Mouse (Mus musculus) liver, embryonic 15.5 days (tissue): ENCODE results near the gene Spata45. TPM values are rescaled to one million over a fixed set of nuclear protein-coding genes. Genes with fewer than 3 reads are reported as not detected.

Experiments
- ATAC-seq: fragments of 200-750 bp; cut with Nextera tagmentation; 2 replicates; pipeline ENCODE4 v1.8.0; 2017; ENCODE audit warnings: moderate number of reproducible peaks, mild to moderate bottlenecking, moderate library complexity; ENCODE audit not compliant: insufficient read depth
- H3K27ac ChIP-seq: fragments of 300-500 bp; sonication (generic); replicated peaks from 2 replicates; pipeline ENCODE4 v1.5.1; 2015; ENCODE audit warnings: mild to moderate bottlenecking, inconsistent platforms
- H3K27me3 ChIP-seq: fragments of 300-500 bp; sonication (generic); 2 replicates; pipeline ENCODE4 v1.6.1; 2015; ENCODE audit warnings: mild to moderate bottlenecking, inconsistent platforms
- H3K36me3 ChIP-seq: fragments of 300-500 bp; sonication (generic); replicated peaks from 2 replicates; pipeline ENCODE4 v1.6.1; 2015; ENCODE audit warnings: moderate library complexity, mild to moderate bottlenecking, inconsistent platforms
- H3K4me1 ChIP-seq: fragments of 300-500 bp; sonication (generic); replicated peaks from 2 replicates; pipeline ENCODE4 v1.6.1; 2015; ENCODE audit warnings: inconsistent platforms
- H3K4me2 ChIP-seq: fragments of 300-500 bp; sonication (generic); 2 replicates; pipeline ENCODE4 v1.6.1; 2015; ENCODE audit warnings: moderate library complexity, mild to moderate bottlenecking, inconsistent platforms
- H3K4me3 ChIP-seq: fragments of 300-500 bp; sonication (generic); replicated peaks from 2 replicates; pipeline ENCODE4 v1.5.1; 2015; ENCODE audit warnings: mild to moderate bottlenecking, inconsistent platforms
- H3K9ac ChIP-seq: fragments of 300-500 bp; sonication (generic); 2 replicates; pipeline ENCODE4 v1.6.1; 2015; ENCODE audit warnings: moderate library complexity, mild to moderate bottlenecking, inconsistent platforms
- H3K9me3 ChIP-seq: fragments of 300-500 bp; sonication (generic); replicated peaks from 2 replicates; pipeline ENCODE4 v1.6.1; 2016; ENCODE audit warnings: inconsistent platforms
- WGBS: fragments of 180-500 bp; shearing (Covaris S2); methylation state at CpG from one replicate; pipeline ENCODE4 v1.1.7; 2015; ENCODE audit warnings: mixed read lengths; ENCODE audit not compliant: insufficient replicate concordance; 5-methylcytosine and 5-hydroxymethylcytosine counted together
- polyA plus RNA-seq: library from polyadenylated mRNA; unstranded; fragments of >200 nt; fragmentation: Nextera tagmentation; extraction: Ambion mirVana; gene quantifications from 2 replicates; pipeline ENCODE4 v1.2.1, GENCODE M21; 2015

The Spata45 gene
- polyA plus RNA-seq, 1 experiment from 2014 or later: not detected

DNA sequence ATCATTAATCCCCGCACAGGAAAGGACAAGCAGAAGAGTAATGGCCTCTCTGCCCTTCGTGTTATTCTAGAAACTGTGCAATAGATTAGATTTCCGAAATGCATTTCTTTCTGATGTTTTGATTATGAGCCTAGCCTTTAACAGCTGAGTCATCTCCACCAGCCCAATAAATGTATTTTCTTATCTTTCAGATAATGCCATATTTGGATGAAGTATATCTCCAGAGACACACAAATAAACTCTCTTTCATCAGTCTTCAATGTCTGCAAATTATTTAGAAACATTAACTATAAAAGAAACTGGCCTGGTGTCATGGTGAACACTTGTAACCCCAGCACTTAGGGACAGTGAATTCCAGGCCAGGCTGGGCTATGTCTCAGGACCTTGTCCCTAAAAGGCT, 6.2 kb downstream of the Spata45 start:
- Histone ChIP-seq H3K4me2 (no peak overlapping the region), H3K27me3 (no peaks in the 10 kb centered on the region), H3K9ac (no peak overlapping the region), H3K27ac (no peak overlapping the region), H3K4me1 (peaks cover 32% of the 10 kb centered on the region), H3K36me3 (no peaks in the 10 kb centered on the region), H3K9me3 (no peaks in the 10 kb centered on the region), H3K4me3 (no peak overlapping the region)
- no peak for ATAC-seq
- 38% methylated on average over 3 of the region's 3 CpGs for WGBS

DNA sequence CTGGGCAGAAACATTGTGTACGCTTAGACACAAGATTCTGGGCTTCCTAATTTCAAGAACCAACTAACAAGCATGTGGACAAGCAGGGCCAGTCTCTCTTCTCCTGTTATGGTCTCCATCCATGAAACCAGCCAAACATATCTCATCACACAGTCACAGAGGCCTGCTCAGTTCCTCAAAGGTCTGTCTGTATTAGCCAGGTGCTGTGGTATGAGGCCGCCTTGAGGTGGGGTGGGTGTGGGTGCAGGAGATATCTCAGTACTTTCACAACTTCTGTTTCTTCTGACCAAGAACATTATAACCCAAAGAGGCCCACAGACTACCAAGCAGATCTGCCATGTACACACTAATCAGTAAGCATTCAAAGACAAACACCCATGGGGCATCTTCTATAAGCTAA, 8.8 kb downstream of the Spata45 start:
- H3K27ac ChIP-seq: peak overlapping the region; percentile 38; the same call in 1 of the 2 replicates
- ATAC-seq: peak; percentile 76
- WGBS: 44% methylated on average over 2 of the region's 2 CpGs

DNA sequence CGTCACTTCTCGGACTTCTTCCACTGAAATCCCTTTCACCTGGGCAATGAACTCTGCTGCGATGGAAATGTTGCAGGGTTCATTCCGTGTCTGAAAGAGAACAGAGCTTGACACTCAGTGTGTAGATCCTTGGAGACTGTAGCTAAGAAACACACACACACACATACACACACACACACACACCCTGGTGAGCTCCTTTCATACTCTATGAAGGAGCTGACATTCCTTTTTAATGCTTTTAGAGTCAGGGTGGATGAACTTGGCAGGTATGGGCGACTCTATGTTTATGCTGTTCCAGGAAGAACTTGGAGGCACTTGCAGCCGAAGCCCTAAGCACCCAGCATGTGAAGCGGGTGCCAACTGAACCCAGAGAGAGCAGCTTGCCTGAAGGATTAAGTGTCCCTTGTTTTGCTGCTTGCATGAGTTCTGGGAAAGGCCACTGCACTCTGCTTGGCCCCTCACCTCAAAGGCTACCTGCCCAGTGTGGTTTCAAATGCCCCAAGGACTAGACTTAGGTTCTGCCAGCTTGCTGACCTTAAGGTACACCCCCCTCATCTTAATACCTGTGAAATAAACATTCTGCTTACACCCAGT, 9.9 kb downstream of the Spata45 start:
- Histone ChIP-seq H3K4me1 (peaks cover 32% of the 10 kb centered on the region), H3K27ac (no peak overlapping the region), H3K27me3 (no peaks in the 10 kb centered on the region), H3K4me2 (no peak overlapping the region), H3K9me3 (no peaks in the 10 kb centered on the region), H3K36me3 (no peaks in the 10 kb centered on the region), H3K9ac (no peak overlapping the region), H3K4me3 (no peak overlapping the region)
- no peak for ATAC-seq
- WGBS: 71% methylated on average over 7 of the region's 7 CpGs

More for the DNA sequence above, 8.8 kb downstream of the Spata45 start:
- Histone ChIP-seq H3K36me3 (no peaks in the 10 kb centered on the region), H3K4me1 (peaks cover 32% of the 10 kb centered on the region), H3K4me2 (no peak overlapping the region), H3K27me3 (no peaks in the 10 kb centered on the region), H3K4me3 (no peak overlapping the region), H3K9ac (no peak overlapping the region), H3K9me3 (no peaks in the 10 kb centered on the region)

DNA sequence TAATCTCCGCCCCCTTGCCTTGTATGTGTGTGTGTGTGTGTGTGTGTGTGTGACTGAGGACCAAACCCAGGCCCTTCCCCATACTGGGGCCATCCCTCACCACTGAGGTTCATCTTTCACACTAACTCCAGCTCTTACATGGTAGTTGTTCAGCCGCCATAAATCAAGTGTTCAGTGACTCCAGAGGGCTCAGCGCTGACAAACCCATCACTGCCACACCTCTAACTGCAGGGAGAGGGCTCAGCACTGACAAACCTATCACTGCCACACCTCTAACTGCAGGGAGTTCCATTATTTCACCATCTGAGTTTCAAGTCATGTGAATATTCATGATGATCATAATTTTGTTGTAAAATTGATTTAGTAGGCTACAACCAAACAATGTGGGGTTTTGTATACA, 17.1 kb downstream of the Spata45 start:
- H3K36me3 ChIP-seq: no peaks in the 10 kb centered on the region
- ATAC-seq: no peak
- H3K27me3 ChIP-seq: no peaks in the 10 kb centered on the region
- peaks cover 17% of the 10 kb centered on the region for H3K4me1 ChIP-seq
- no peak overlapping the region for H3K9ac ChIP-seq
- H3K4me3 ChIP-seq: no peak overlapping the region
- H3K27ac ChIP-seq: no peak overlapping the region
- no peaks in the 10 kb centered on the region for H3K9me3 ChIP-seq
- 65% methylated on average over 3 of the region's 3 CpGs for WGBS
- no peak overlapping the region for H3K4me2 ChIP-seq

DNA sequence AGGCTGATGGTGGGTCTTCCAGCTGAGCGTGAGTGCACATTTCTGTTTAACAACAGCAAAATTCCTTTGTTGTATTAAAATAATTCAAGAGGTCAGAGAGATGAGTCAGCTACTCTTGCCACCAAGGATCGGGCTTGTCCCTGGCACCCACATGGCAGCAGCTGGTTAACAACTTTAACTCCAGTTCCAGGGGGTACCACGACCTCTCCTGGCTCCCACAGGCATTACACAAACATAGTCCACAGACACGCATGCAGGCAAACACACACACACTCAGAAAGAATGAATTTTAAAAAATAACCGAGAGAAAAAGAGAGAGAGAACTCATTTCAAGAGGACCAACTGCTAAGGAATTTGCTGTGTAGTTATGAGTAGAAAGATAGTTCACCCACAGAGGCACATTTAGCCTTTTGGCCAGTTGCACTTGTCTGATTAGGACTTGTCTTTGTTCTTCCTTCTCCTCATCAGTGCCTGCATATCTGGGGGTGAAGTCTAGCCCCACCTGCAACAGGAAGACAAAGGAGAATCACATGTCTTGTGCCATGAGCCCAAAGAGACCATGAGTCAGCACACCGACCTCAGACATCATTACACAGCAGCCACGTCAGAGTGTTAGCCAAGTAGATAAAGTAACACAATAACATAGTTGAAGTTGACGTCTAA, 18.6 kb downstream of the Spata45 start:
- peak; percentile 84 for ATAC-seq
- Histone ChIP-seq H3K9ac (no peak overlapping the region), H3K27ac (peak overlapping the region; percentile 57)

DNA sequence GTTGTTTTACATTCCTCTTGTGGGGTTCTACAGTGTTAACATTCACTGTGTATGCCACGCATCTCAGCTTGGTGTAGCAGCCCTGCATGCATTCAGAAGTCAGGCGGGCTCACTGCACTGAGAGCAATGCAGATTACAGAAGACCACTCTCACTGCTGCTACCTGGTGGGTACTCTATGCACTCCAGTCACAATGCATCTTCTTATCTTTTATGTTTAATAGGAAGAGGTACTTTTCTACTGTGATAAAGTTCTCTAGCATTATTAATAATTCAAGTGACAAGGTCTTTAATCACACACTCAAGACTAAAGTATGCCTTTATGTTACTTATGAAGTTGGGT, 19.1 kb downstream of the Spata45 start:
- no peaks in the 10 kb centered on the region for H3K27me3 ChIP-seq
- WGBS: 37% methylated on average over 2 of the region's 2 CpGs

More for the DNA sequence above, 18.6 kb downstream of the Spata45 start:
- 28% methylated on average over 8 of the region's 8 CpGs for WGBS
- Histone ChIP-seq H3K4me1 (peaks cover 17% of the 10 kb centered on the region), H3K4me3 (no peak overlapping the region), H3K4me2 (no peak overlapping the region), H3K9me3 (no peaks in the 10 kb centered on the region), H3K27me3 (no peaks in the 10 kb centered on the region), H3K36me3 (no peaks in the 10 kb centered on the region)

DNA sequence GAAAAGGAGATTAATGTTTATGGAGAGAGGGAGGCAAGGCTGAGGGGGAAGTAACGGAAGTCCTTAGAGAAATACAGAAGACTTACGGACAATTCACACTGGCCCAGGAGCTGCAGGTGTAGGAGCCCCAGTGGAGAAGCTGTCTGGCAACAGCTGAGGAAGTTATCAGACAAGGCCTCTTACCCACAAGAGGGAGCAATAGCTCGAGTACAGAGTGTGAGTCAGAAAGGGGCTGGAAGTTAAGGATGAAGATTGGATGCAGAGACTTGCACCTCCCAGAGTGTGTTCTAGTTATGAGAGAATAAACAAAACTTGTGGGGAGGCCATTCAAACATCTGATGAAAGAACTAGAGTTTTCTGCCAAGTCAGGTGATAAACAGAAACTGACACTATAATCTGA, 21.0 kb downstream of the Spata45 start:
- Histone ChIP-seq H3K27me3 (no peaks in the 10 kb centered on the region), H3K4me1 (peaks cover 30% of the 10 kb centered on the region), H3K4me3 (no peak overlapping the region), H3K9ac (no peak overlapping the region), H3K27ac (no peak overlapping the region), H3K9me3 (no peaks in the 10 kb centered on the region), H3K36me3 (no peaks in the 10 kb centered on the region), H3K4me2 (no peak overlapping the region)
- WGBS: 48% methylated on average over 3 of the region's 3 CpGs
- no peak for ATAC-seq

More for the DNA sequence above, 19.1 kb downstream of the Spata45 start:
- Histone ChIP-seq H3K4me1 (peaks cover 17% of the 10 kb centered on the region), H3K9me3 (no peaks in the 10 kb centered on the region), H3K9ac (no peak overlapping the region), H3K4me3 (no peak overlapping the region), H3K36me3 (no peaks in the 10 kb centered on the region), H3K4me2 (no peak overlapping the region), H3K27ac (peak overlapping the region; percentile 57; the same call in 1 of the 2 replicates)
- ATAC-seq: peak; percentile 61

DNA sequence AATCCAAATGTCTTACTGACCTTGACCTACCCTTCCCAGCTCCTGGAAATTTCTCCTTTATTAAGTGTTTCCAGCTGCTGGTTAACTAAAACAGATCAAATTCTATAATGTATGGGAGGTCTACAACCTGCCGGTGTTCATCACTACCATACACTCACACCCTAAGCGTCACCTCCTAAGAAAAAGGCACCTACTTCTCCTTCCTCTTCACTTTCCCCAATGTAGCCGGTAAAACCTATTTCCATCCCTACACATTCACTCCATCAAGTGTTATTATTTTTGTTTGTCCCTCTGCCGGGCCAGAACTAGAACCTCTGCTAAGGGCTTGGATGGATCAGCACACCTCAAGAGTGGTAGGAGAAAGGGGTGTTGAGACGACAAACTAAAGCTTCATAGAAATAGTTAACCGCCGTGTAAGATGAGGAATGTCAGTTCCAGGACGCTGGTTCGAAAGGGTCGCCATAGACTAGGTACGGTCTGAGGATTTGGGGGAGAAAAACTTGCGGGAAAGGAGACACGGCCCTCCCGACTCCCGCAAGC, 25.9 kb downstream of the Spata45 start:
- no peaks in the 10 kb centered on the region for H3K9me3 ChIP-seq
- peak overlapping the region; percentile 98 for H3K4me3 ChIP-seq
- peaks cover 36% of the 10 kb centered on the region for H3K4me1 ChIP-seq
- peak overlapping the region; percentile 86 for H3K4me2 ChIP-seq
- H3K27ac ChIP-seq: peak overlapping the region; percentile 30; the same call in 1 of the 2 replicates
- 4% methylated on average over 15 of the region's 15 CpGs for WGBS
- no peak; the same call in 1 of the 2 replicates for ATAC-seq
- H3K27me3 ChIP-seq: no peaks in the 10 kb centered on the region
- peak overlapping the region; percentile 92 for H3K9ac ChIP-seq
- peaks cover 27% of the 10 kb centered on the region for H3K36me3 ChIP-seq

DNA sequence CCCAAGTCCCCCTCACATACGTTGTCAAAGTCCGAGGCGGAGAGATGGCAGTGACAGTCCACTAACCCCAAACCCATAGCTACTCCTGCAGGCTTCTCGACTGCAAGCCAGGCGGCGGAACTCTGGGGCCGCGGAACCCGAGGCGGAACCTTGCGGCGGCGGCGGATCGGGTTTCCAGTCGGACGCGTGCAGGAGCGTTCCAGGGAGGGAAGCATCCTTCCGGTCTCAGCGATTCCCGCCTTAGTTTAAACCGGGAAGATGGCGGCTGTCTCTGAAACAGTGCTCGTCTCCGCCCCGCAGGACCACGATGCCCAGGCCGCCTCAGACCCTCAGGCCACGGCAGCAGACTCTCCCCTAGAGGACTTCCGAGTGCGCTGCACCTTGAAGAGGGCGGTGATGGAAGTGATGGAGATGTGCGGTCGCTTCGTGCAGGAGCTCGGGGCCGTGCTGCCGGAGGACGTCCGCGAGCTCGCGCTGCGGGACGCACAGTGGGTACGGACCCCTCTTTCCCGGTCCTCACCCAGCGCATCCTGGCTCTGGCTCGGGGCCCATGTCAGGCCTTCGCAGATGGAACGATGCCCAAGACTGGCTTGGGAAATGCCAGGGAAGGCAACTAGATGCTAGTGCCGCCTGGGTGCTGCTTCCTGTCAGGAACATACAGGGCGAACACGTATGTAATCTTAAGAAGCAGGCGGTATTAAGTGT, 26.5 kb downstream of the Spata45 start, which contains the start of the genes Tatdn3 and Nsl1:
Gene Tatdn3 (minus strand): TSS at position 152 of the 705 bp plus-strand sequence.
Gene Nsl1 (plus strand): TSS at position 232 of the 705 bp plus-strand sequence.
- peak within 1 kb of the TSS; percentile 86 for H3K4me2 ChIP-seq
- H3K4me3 ChIP-seq: peak within 1 kb of the TSS; percentile 98
- whole genome bisulfite sequencing: under 1% methylated on average over 56 of the region's 56 CpGs
- ATAC-seq: peak; percentile 90
- H3K9ac ChIP-seq: peak within 1 kb of the TSS; percentile 92
- peaks cover 33% of the 10 kb centered on the region for H3K36me3 ChIP-seq
- H3K9me3 ChIP-seq: no peaks in the 10 kb centered on the region
- no peaks in the 10 kb centered on the region for H3K27me3 ChIP-seq
- peaks cover 36% of the 10 kb centered on the region for H3K4me1 ChIP-seq
- H3K27ac ChIP-seq: peak within 1 kb of the TSS; percentile 75

DNA sequence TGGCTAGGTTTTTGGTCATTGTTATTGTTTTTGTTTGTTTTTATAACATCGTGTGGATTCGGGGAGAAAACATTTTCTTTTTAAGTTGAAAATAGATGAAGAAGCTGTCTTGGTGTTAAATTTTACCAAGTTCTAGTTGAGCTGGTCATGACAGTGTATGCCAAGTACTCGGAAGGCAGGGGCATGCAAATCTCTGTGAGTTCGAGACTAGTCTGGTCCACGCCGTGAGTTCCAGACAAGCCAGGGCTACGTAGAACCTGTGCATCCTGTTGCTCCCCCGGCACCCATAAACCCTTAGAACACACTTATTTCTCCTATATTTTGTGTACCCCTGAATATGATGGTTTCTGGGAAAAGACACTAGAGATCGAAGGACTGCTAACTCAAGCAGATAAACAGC, 27.3 kb downstream of the Spata45 start:
- Histone ChIP-seq H3K9me3 (no peaks in the 10 kb centered on the region), H3K4me3 (peak overlapping the region; percentile 98), H3K4me2 (peak overlapping the region; percentile 86), H3K9ac (peak overlapping the region; percentile 92), H3K4me1 (peaks cover 36% of the 10 kb centered on the region), H3K27ac (peak overlapping the region; percentile 75; the same call in 1 of the 2 replicates), H3K27me3 (no peaks in the 10 kb centered on the region), H3K36me3 (peaks cover 41% of the 10 kb centered on the region)
- WGBS: 35% methylated on average over 9 of the region's 9 CpGs
- ATAC-seq: no peak

DNA sequence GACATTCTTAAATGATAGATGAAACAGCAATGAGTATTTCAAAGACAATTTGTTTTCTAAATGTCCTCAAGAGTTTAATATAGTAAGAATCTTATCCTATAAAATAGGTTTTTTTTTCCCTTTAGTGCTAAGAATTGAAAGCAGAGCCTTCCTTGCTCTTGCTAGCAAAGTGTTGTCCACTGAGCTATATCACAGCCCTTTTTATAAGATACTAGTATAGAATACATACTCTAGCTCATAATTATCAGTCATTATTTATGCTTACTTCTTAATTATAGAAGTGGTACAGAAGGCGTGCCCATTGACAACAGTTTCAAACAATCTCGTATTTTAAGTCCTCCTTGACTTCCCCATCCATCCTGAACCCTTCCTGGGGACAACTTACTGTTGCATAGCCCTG, 28.1 kb downstream of the Spata45 start:
- H3K4me2 ChIP-seq: peak overlapping the region; percentile 43
- no peaks in the 10 kb centered on the region for H3K27me3 ChIP-seq
- no peak for ATAC-seq
- peaks cover 36% of the 10 kb centered on the region for H3K4me1 ChIP-seq
- H3K27ac ChIP-seq: no peak overlapping the region
- no peaks in the 10 kb centered on the region for H3K9me3 ChIP-seq
- WGBS: 68% methylated on average over 2 of the region's 2 CpGs
- H3K36me3 ChIP-seq: peaks cover 49% of the 10 kb centered on the region
- peak overlapping the region; percentile 14; the same call in 1 of the 2 replicates for H3K4me3 ChIP-seq
- H3K9ac ChIP-seq: no peak overlapping the region
